25 mouse cellular contexts compared by ENCODE assay signal in the genomic region with DNA sequence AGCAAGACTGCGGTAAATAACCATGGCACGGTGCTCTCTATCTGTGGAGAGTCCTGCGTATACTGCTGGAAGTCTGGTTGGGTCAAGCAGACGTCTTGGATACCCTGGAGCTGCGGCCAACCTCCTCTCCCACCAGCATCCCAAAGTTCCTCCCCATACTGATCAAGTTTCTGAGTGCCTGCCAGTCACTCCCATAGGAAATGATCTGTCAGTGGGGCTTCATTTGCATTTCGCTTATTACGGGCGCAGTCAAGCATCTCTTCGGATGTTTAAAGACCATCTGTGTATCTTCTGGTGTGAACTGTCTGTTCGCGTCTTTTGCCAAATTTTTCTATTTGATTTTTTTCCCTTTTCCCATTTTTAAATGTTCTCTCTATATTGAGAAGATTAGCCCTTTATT. TPM values are rescaled to one million over a fixed set of nuclear protein-coding genes. Genes with fewer than 3 reads are reported as not detected.
DNase-seq lines count a peak whose midpoint lies in the region; ATAC-seq and TF ChIP-seq lines count a peak whose summit lies in the region.
"Had no signal": no experiment of that assay in that cellular context is flagged by ENCODE, and none has a peak within 500 bp of the region (broad histone marks: within the 10 kb centered on the region; RNA-seq: fewer than 3 reads in every experiment).

No protein-coding gene starts in this region.

- peak; percentile 67; the same call in 1 of the 2 replicates for ATAC-seq in forebrain, embryonic 16.5 days
- ATAC-seq: CD4-positive, CD25-positive, alpha-beta regulatory T cell, adult 4 months; intestine, embryonic 16.5 days had no signal

- H3K27me3 ChIP-seq in forebrain, embryonic 16.5 days (replicated peaks; ENCODE audit: control insufficient read depth, insufficient read depth, low read length) = no peaks in the 10 kb centered on the region
- H3K27me3 ChIP-seq in forebrain, embryonic 10.5 days (ENCODE audit: poor library complexity, severe bottlenecking) = peaks cover 24% of the 10 kb centered on the region

- no peaks in the 10 kb centered on the region for H3K9me3 ChIP-seq in forebrain, embryonic 16.5 days (ENCODE audit: control insufficient read depth, low read length)
- no peaks in the 10 kb centered on the region for H3K9me3 ChIP-seq in forebrain, embryonic 10.5 days
- H3K9me3 ChIP-seq: embryonic facial prominence, embryonic 13.5 days; G1E; heart, embryonic 10.5 days had no signal

- H3K4me2 ChIP-seq in forebrain, embryonic 16.5 days (ENCODE audit: low read length) = peak overlapping the region; percentile 35; the same call in 1 of the 2 replicates

- peak; percentile 56 to 70 for DNase-seq in cerebellum, postnatal 10 days
- no peak for DNase-seq in cerebellum, adult 8-10 months
- DNase-seq in forebrain, embryonic 10.5 days (ENCODE audit: extremely low spot score, low spot score) = no peak
- DNase-seq in layer of hippocampus, adult 2 months (ENCODE audit: low spot score in 2 of 2) = peak; percentile 36 to 64
- DNase-seq in layer of hippocampus, postnatal 25 days (ENCODE audit: extremely low spot score in 1 of 2, low spot score in 1 of 2) = no peak
- DNase-seq in brain, adult 2 months (ENCODE audit: low read depth, low spot score) = peak; percentile 44
- DNase-seq in heart, postnatal 14 days = no peak
- DNase-seq: adrenal gland, postnatal 10 days; B cell, adult 2 months; cerebellum, adult 18-20 months; gastrocnemius, postnatal 10 days; heart, adult 18-20 months; heart, postnatal 10 days had no signal

- H3K4me1 ChIP-seq in forebrain, embryonic 16.5 days (replicated peaks; ENCODE audit: control insufficient read depth, insufficient read depth, low read length) = peaks cover 12% of the 10 kb centered on the region
- H3K4me1 ChIP-seq in forebrain, embryonic 10.5 days = peaks cover 10% of the 10 kb centered on the region

- peak overlapping the region; percentile 48 for H3K27ac ChIP-seq in forebrain, embryonic 16.5 days (ENCODE audit: low read length)
- no peak overlapping the region for H3K27ac ChIP-seq in forebrain, embryonic 10.5 days
- peak overlapping the region; percentile 78 for H3K27ac ChIP-seq in layer of hippocampus, adult 2 months
- H3K27ac ChIP-seq: embryonic facial prominence, embryonic 13.5 days; heart, embryonic 10.5 days; hindbrain, embryonic 14.5 days had no signal

- H3K36me3 ChIP-seq in forebrain, embryonic 16.5 days (ENCODE audit: control insufficient read depth, insufficient read depth) = no peaks in the 10 kb centered on the region
- peaks cover 13% of the 10 kb centered on the region for H3K36me3 ChIP-seq in forebrain, embryonic 10.5 days (replicated peaks)
- H3K36me3 ChIP-seq: embryonic facial prominence, embryonic 13.5 days had no signal

- 47% methylated on average over 11 of the region's 11 CpGs for WGBS in forebrain, embryonic 16.5 days
- WGBS in forebrain, embryonic 10.5 days = 64% methylated on average over 11 of the region's 11 CpGs

- TF ChIP-seq CTCF in layer of hippocampus, adult 2 months (conservative IDR thresholded peaks at IDR 0.05) = no peak

- intact Hi-C loops in heart, postnatal 14 days (cut with DNase I) = no loop called here

- no peak overlapping the region for H3K9ac ChIP-seq in forebrain, embryonic 16.5 days (replicated peaks; ENCODE audit: low read depth, low read length)
- H3K9ac ChIP-seq: embryonic facial prominence, embryonic 13.5 days; hindbrain, embryonic 14.5 days had no signal

- no peak overlapping the region for H3K4me3 ChIP-seq in forebrain, embryonic 16.5 days (replicated peaks; ENCODE audit: low read length)
- no peak overlapping the region for H3K4me3 ChIP-seq in forebrain, embryonic 10.5 days
- no peak overlapping the region for H3K4me3 ChIP-seq in layer of hippocampus, adult 2 months
- H3K4me3 ChIP-seq: embryonic facial prominence, embryonic 13.5 days had no signal

RNA-seq across cellular contexts. Expression of gene Mpp2, which starts 18.7 kb away (rescaled TPM):
- 21.0 and 24.1 TPM in 2 replicates for polyA plus RNA-seq in forebrain, embryonic 16.5 days (2015; fragmentation: Nextera tagmentation; extraction: Ambion mirVana)
- 15.7 and 16.2 TPM in 2 replicates for polyA plus RNA-seq in forebrain, embryonic 10.5 days (2016; fragmentation: Nextera tagmentation; extraction: Ambion mirVana)
- total RNA-seq in layer of hippocampus, adult 2 months (2021) = 100 to 1,000 TPM; 147 to 149 TPM
- total RNA-seq in layer of hippocampus, postnatal 25 days (2021) = 100 to 1,000 TPM; 149 TPM
- total RNA-seq in heart, postnatal 14 days (2021) = 1 to 10 TPM; 2.7 to 3.8 TPM

RNA-seq across cellular contexts. Expression of gene Cd300lg, which starts 28.3 kb away (rescaled TPM):
- polyA plus RNA-seq in forebrain, embryonic 16.5 days (2015; fragmentation: Nextera tagmentation; extraction: Ambion mirVana) = 0.26 and 0.46 TPM in 2 replicates
- polyA plus RNA-seq in forebrain, embryonic 10.5 days (2016; fragmentation: Nextera tagmentation; extraction: Ambion mirVana) = 0.14 and 0.23 TPM in 2 replicates
- total RNA-seq in layer of hippocampus, adult 2 months (2021) = not detected
- not detected for total RNA-seq in layer of hippocampus, postnatal 25 days (2021)
- 10 to 100 TPM; 61.8 to 69.1 TPM for total RNA-seq in heart, postnatal 14 days (2021)
- total RNA-seq: G1E; hematopoietic stem cell, adult 5-6 weeks had no signal
- polyA plus RNA-seq: CD4-positive, CD25-positive, alpha-beta regulatory T cell, adult 4 months; G1E had no signal

RNA-seq across cellular contexts. Expression of gene Ppy, which starts 31.5 kb away (rescaled TPM):
- not detected in 2 replicates for polyA plus RNA-seq in forebrain, embryonic 16.5 days (2015; fragmentation: Nextera tagmentation; extraction: Ambion mirVana)
- polyA plus RNA-seq in forebrain, embryonic 10.5 days (2016; fragmentation: Nextera tagmentation; extraction: Ambion mirVana) = not detected in 2 replicates
- total RNA-seq in layer of hippocampus, adult 2 months (2021) = not detected
- not detected for total RNA-seq in layer of hippocampus, postnatal 25 days (2021)
- not detected for total RNA-seq in heart, postnatal 14 days (2021)
- total RNA-seq: adrenal gland, postnatal 10 days; common myeloid progenitor, adult 5-6 weeks; G1E; gastrocnemius, postnatal 10 days; gastrocnemius, postnatal 4 days; heart, adult 18-20 months; heart, postnatal 10 days; hematopoietic stem cell, adult 5-6 weeks had no signal
- polyA plus RNA-seq: CD4-positive, CD25-positive, alpha-beta regulatory T cell, adult 4 months; embryonic facial prominence, embryonic 13.5 days; frontal cortex, adult 2 months; heart, embryonic 10.5 days; heart, embryonic 14.5 days; hindbrain, embryonic 14.5 days had no signal

RNA-seq across cellular contexts. Expression of gene Pyy, which starts 38.0 kb away (rescaled TPM):
- not detected in 2 replicates for polyA plus RNA-seq in forebrain, embryonic 16.5 days (2015; fragmentation: Nextera tagmentation; extraction: Ambion mirVana)
- polyA plus RNA-seq in forebrain, embryonic 10.5 days (2016; fragmentation: Nextera tagmentation; extraction: Ambion mirVana) = not detected in 2 replicates
- total RNA-seq in layer of hippocampus, adult 2 months (2021) = not detected
- not detected for total RNA-seq in layer of hippocampus, postnatal 25 days (2021)
- not detected for total RNA-seq in heart, postnatal 14 days (2021)
- total RNA-seq: adrenal gland, postnatal 10 days; common myeloid progenitor, adult 5-6 weeks; G1E; gastrocnemius, postnatal 10 days; gastrocnemius, postnatal 4 days; heart, adult 18-20 months; heart, postnatal 10 days; hematopoietic stem cell, adult 5-6 weeks had no signal
- polyA plus RNA-seq: CD4-positive, CD25-positive, alpha-beta regulatory T cell, adult 4 months; embryonic facial prominence, embryonic 13.5 days; frontal cortex, adult 2 months; G1E; heart, embryonic 14.5 days had no signal

RNA-seq across cellular contexts. Expression of gene Mpp3, which starts 41.4 kb away (rescaled TPM):
- polyA plus RNA-seq in forebrain, embryonic 16.5 days (2015; fragmentation: Nextera tagmentation; extraction: Ambion mirVana) = 49.3 and 55.2 TPM in 2 replicates
- 13.5 and 16.1 TPM in 2 replicates for polyA plus RNA-seq in forebrain, embryonic 10.5 days (2016; fragmentation: Nextera tagmentation; extraction: Ambion mirVana)
- total RNA-seq in layer of hippocampus, adult 2 months (2021) = 10 to 100 TPM; 88.3 to 94.4 TPM
- total RNA-seq in layer of hippocampus, postnatal 25 days (2021) = 10 to 100 TPM; 80.5 to 82.4 TPM
- total RNA-seq in heart, postnatal 14 days (2021) = 1 to 10 TPM; 4.3 to 5.2 TPM
- total RNA-seq: common myeloid progenitor, adult 5-6 weeks had no signal
- polyA plus RNA-seq: G1E had no signal

Comparison
In these comparisons a context has a peak if more than half of its experiments do, and no peak if none do; other contexts are left out.
1. DNase-seq: peak in cerebellum, postnatal 10 days (2 of 2), layer of hippocampus, adult 2 months (2 of 2) and brain, adult 2 months (single experiment); none in cerebellum, adult 8-10 months (single experiment), forebrain, embryonic 10.5 days (single experiment), layer of hippocampus, postnatal 25 days (0 of 2) and heart, postnatal 14 days (0 of 2).
2. RNA of gene Mpp2, which starts 18.7 kb away (total RNA-seq): 149 TPM in layer of hippocampus, postnatal 25 days and 147 to 149 TPM in layer of hippocampus, adult 2 months; 2.7 to 3.8 TPM in heart, postnatal 14 days; every median in the first group is over 10 times any median in the second.
3. RNA of gene Cd300lg, which starts 28.3 kb away (total RNA-seq): 61.8 to 69.1 TPM in heart, postnatal 14 days; not detected in layer of hippocampus, adult 2 months and not detected in layer of hippocampus, postnatal 25 days; every median in the first group is over 10 times any median in the second.